Mouse (Mus musculus) liver, postnatal 0 days (tissue): Measurements from ENCODE around the gene Zkscan16. TPM values are rescaled to one million over a fixed set of nuclear protein-coding genes. Genes with fewer than 3 reads are reported as not detected.

Experiments used
- ATAC-seq: fragments of 200-750 bp; cut with Nextera tagmentation; 2 replicates; pipeline ENCODE4 v1.8.0; 2017; ENCODE audit warnings: mild to moderate bottlenecking, moderate library complexity
- DNase-seq: peaks from one replicate; pipeline ENCODE4 v3.0.0-alpha.2; 2016
- H3K27ac ChIP-seq: fragments of 300-500 bp; sonication (generic); 2 replicates; pipeline ENCODE4 v1.5.1; 2014; ENCODE audit warnings: antibody characterized with exemption, moderate library complexity, mild to moderate bottlenecking, low read depth
- H3K27me3 ChIP-seq: fragments of 300-500 bp; sonication (generic); 2 replicates; pipeline ENCODE4 v1.6.1; 2014; ENCODE audit warnings: low read length, control low read depth, mixed read lengths; ENCODE audit not compliant: insufficient read depth
- H3K36me3 ChIP-seq: fragments of 300-500 bp; sonication (generic); replicated peaks from 2 replicates; pipeline ENCODE4 v1.6.1; 2014; ENCODE audit warnings: mild to moderate bottlenecking, control low read depth, low read length, moderate library complexity, mixed read lengths; ENCODE audit not compliant: insufficient read depth
- H3K4me1 ChIP-seq: fragments of 300-500 bp; sonication (generic); 2 replicates; pipeline ENCODE4 v1.6.1; 2014; ENCODE audit warnings: antibody characterized with exemption, mild to moderate bottlenecking, control low read depth; ENCODE audit not compliant: insufficient read depth
- H3K4me2 ChIP-seq: fragments of 300-500 bp; sonication (generic); 2 replicates; pipeline ENCODE4 v1.6.1; 2014; ENCODE audit warnings: low read depth, mild to moderate bottlenecking, low read length, moderate library complexity, mixed read lengths
- H3K4me3 ChIP-seq: fragments of 300-500 bp; sonication (generic); 2 replicates; pipeline ENCODE4 v1.5.1; 2014; ENCODE audit warnings: low read depth, low read length
- H3K9ac ChIP-seq: fragments of 300-500 bp; sonication (generic); replicated peaks from 2 replicates; pipeline ENCODE4 v1.6.1; 2014; ENCODE audit warnings: mild to moderate bottlenecking, moderate library complexity
- H3K9me3 ChIP-seq: fragments of 300-500 bp; sonication (generic); 2 replicates; pipeline ENCODE4 v1.6.1; 2016; ENCODE audit warnings: mild to moderate bottlenecking, control low read depth, low read length, mixed read lengths
- CTCF ChIP-seq: sonication (generic); IDR thresholded peaks from 2 replicates; pipeline ENCODE4 v1.5.1; 2016; ENCODE audit warnings: antibody characterized with exemption, low read depth
- EP300 ChIP-seq: IDR thresholded peaks from 2 replicates; pipeline ENCODE4 v1.6.1; 2016; ENCODE audit warnings: antibody characterized with exemption, low read depth, mild to moderate bottlenecking
- WGBS: fragments of 180-500 bp; shearing (Covaris S2); extraction: QIAGEN DNeasy Blood & Tissue Kit; methylation state at CpG from one replicate; pipeline ENCODE4 v1.1.7; 2014; ENCODE audit not compliant: insufficient replicate concordance; 5-methylcytosine and 5-hydroxymethylcytosine counted together
- polyA plus RNA-seq: library from polyadenylated mRNA; unstranded; fragments of >200 nt; fragmentation: Nextera tagmentation; extraction: Ambion mirVana; gene quantifications from 2 replicates; pipeline ENCODE4 v1.2.1, GENCODE M21; 2015

Zkscan16 gene
- polyA plus RNA-seq, 1 experiment from 2014 or later, result 0.06 TPM

- Histone ChIP-seq H3K4me2 (no peak overlapping the region), H3K9me3 (no peaks in the 10 kb centered on the region), H3K4me3 (no peak overlapping the region), H3K27ac (no peak overlapping the region), H3K27me3 (no peaks in the 10 kb centered on the region), H3K36me3 (no peaks in the 10 kb centered on the region), H3K4me1 (no peaks in the 10 kb centered on the region), H3K9ac (no peak overlapping the region)
- TF ChIP-seq CTCF (no peak), EP300 (no peak)
- 52% methylated on average over 2 of the region's 2 CpGs for WGBS
- DNase-seq (no peak), ATAC-seq (no peak)
Observed at GRCm38 (mm10) chr4:58923933-58924332, 19.5 kb upstream of the Zkscan16 start.

GRCm38 (mm10) chr4:58925664-58926063 is 17.8 kb upstream of the Zkscan16 start:
- no peak overlapping the region for H3K4me2 ChIP-seq
- TF ChIP-seq EP300, result no peak
- no peak for TF ChIP-seq CTCF
- no peaks in the 10 kb centered on the region for H3K36me3 ChIP-seq
- no peaks in the 10 kb centered on the region for H3K27me3 ChIP-seq
- no peaks in the 10 kb centered on the region for H3K4me1 ChIP-seq
- H3K4me3 ChIP-seq, result no peak overlapping the region
- no peaks in the 10 kb centered on the region for H3K9me3 ChIP-seq
- 32% methylated on average over 5 of the region's 5 CpGs for WGBS
- no peak overlapping the region for H3K9ac ChIP-seq
- no peak for ATAC-seq
- DNase-seq, result no peak
- H3K27ac ChIP-seq, result no peak overlapping the region

GRCm38 (mm10) chr4:58926120-58926519 is 17.3 kb upstream of the Zkscan16 start:
- Histone ChIP-seq H3K27me3 (no peaks in the 10 kb centered on the region), H3K36me3 (no peaks in the 10 kb centered on the region), H3K4me2 (no peak overlapping the region), H3K27ac (no peak overlapping the region), H3K4me3 (no peak overlapping the region), H3K9me3 (no peaks in the 10 kb centered on the region), H3K4me1 (no peaks in the 10 kb centered on the region), H3K9ac (no peak overlapping the region)
- DNase-seq, result no peak
- TF ChIP-seq EP300, result no peak
- no peak for TF ChIP-seq CTCF
- ATAC-seq, result no peak
- WGBS, result 27% methylated on average over 2 of the region's 2 CpGs

GRCm38 (mm10) chr4:58927661-58928060 is 15.8 kb upstream of the Zkscan16 start:
- no peaks in the 10 kb centered on the region for H3K4me1 ChIP-seq
- DNase-seq (no peak), ATAC-seq (no peak)
- TF ChIP-seq CTCF (peak; percentile 66), EP300 (no peak)
- no peak overlapping the region for H3K9ac ChIP-seq
- no peak overlapping the region for H3K4me2 ChIP-seq
- H3K36me3 ChIP-seq, result no peaks in the 10 kb centered on the region
- no peak overlapping the region for H3K27ac ChIP-seq
- H3K4me3 ChIP-seq, result no peak overlapping the region
- WGBS, result 66% methylated on average over 3 of the region's 3 CpGs
- H3K27me3 ChIP-seq, result no peaks in the 10 kb centered on the region
- no peaks in the 10 kb centered on the region for H3K9me3 ChIP-seq

GRCm38 (mm10) chr4:58932541-58932940 is 10.9 kb upstream of the Zkscan16 start:
- no peak for DNase-seq
- WGBS, result 69% methylated on average over 6 of the region's 6 CpGs

GRCm38 (mm10) chr4:58934308-58934707 is 9.1 kb upstream of the Zkscan16 start:
- peaks cover 3% of the 10 kb centered on the region; the same call in 1 of the 2 replicates for H3K4me1 ChIP-seq
- no peaks in the 10 kb centered on the region for H3K9me3 ChIP-seq
- WGBS, result 64% methylated on average over 4 of the region's 4 CpGs

More at GRCm38 (mm10) chr4:58932541-58932940, 10.9 kb upstream of the Zkscan16 start:
- H3K36me3 ChIP-seq, result no peaks in the 10 kb centered on the region
- ATAC-seq, result no peak
- H3K9ac ChIP-seq, result no peak overlapping the region
- no peaks in the 10 kb centered on the region for H3K9me3 ChIP-seq
- TF ChIP-seq EP300 (no peak), CTCF (no peak)
- H3K4me2 ChIP-seq, result no peak overlapping the region
- no peaks in the 10 kb centered on the region for H3K27me3 ChIP-seq
- H3K27ac ChIP-seq, result no peak overlapping the region
- H3K4me1 ChIP-seq, result peaks cover 3% of the 10 kb centered on the region; the same call in 1 of the 2 replicates
- H3K4me3 ChIP-seq, result no peak overlapping the region

More at GRCm38 (mm10) chr4:58934308-58934707, 9.1 kb upstream of the Zkscan16 start:
- no peaks in the 10 kb centered on the region for H3K36me3 ChIP-seq
- DNase-seq, result no peak
- H3K27me3 ChIP-seq, result no peaks in the 10 kb centered on the region
- no peak overlapping the region for H3K27ac ChIP-seq
- ATAC-seq, result no peak
- H3K9ac ChIP-seq, result no peak overlapping the region
- no peak overlapping the region for H3K4me3 ChIP-seq
- no peak overlapping the region for H3K4me2 ChIP-seq
- no peak for TF ChIP-seq CTCF
- TF ChIP-seq EP300, result no peak
